Mouse (Mus musculus) liver, embryonic 13.5 days (tissue): ENCODE data around the gene Lsm7. TPM values are rescaled to one million over a fixed set of nuclear protein-coding genes. Genes with fewer than 3 reads are reported as not detected.

Source experiments
- ATAC-seq: fragments of 200-750 bp; cut with Nextera tagmentation; 2 replicates; pipeline ENCODE4 v1.8.0; 2017; ENCODE audit warnings: low read depth, mild to moderate bottlenecking, moderate number of reproducible peaks, moderate library complexity
- DNase-seq: peaks from one replicate; pipeline ENCODE4 v3.0.0; 2022
- H3K27ac ChIP-seq: fragments of 300-500 bp; sonication (generic); 2 replicates; pipeline ENCODE4 v1.5.1; 2015; ENCODE audit warnings: moderate library complexity, mild to moderate bottlenecking, inconsistent platforms
- H3K27me3 ChIP-seq: fragments of 300-500 bp; sonication (generic); 2 replicates; pipeline ENCODE4 v1.6.1; 2015; ENCODE audit warnings: mild to moderate bottlenecking, inconsistent platforms
- H3K36me3 ChIP-seq: fragments of 300-500 bp; sonication (generic); 2 replicates; pipeline ENCODE4 v1.6.1; 2015; ENCODE audit warnings: mild to moderate bottlenecking, inconsistent platforms
- H3K4me1 ChIP-seq: fragments of 300-500 bp; sonication (generic); replicated peaks from 2 replicates; pipeline ENCODE4 v1.6.1; 2015; ENCODE audit warnings: inconsistent platforms
- H3K4me2 ChIP-seq: fragments of 300-500 bp; sonication (generic); 2 replicates; pipeline ENCODE4 v1.6.1; 2015; ENCODE audit warnings: inconsistent platforms, mild to moderate bottlenecking, moderate library complexity
- H3K4me3 ChIP-seq: fragments of 300-500 bp; sonication (generic); replicated peaks from 2 replicates; pipeline ENCODE4 v1.5.1; 2015; ENCODE audit warnings: mild to moderate bottlenecking, inconsistent platforms
- H3K9ac ChIP-seq: fragments of 300-500 bp; sonication (generic); 2 replicates; pipeline ENCODE4 v1.6.1; 2015; ENCODE audit warnings: mild to moderate bottlenecking, inconsistent platforms
- H3K9me3 ChIP-seq: fragments of 300-500 bp; sonication (generic); replicated peaks from 2 replicates; pipeline ENCODE4 v1.6.1; 2016; ENCODE audit warnings: inconsistent platforms
- WGBS: fragments of 180-500 bp; shearing (Covaris S2); methylation state at CpG from one replicate; pipeline ENCODE4 v1.1.7; 2015; ENCODE audit not compliant: insufficient replicate concordance; 5-methylcytosine and 5-hydroxymethylcytosine counted together
- polyA plus RNA-seq: library from polyadenylated mRNA; unstranded; fragments of >200 nt; fragmentation: Nextera tagmentation; extraction: Ambion mirVana; gene quantifications from 2 replicates; pipeline ENCODE4 v1.2.1, GENCODE M21; 2015

The Lsm7 gene
- polyA plus RNA-seq, 1 experiment from 2014 or later: 208 TPM

GRCm38 (mm10) chr10:80871581-80871980, 16.6 kb upstream of the Lsm7 start, which contains the start of gene Tmprss9:
Gene Tmprss9, plus strand, starts transcription at chr10:80871848.
- Histone ChIP-seq H3K4me2 (no peak within 1 kb of the TSS), H3K4me1 (peaks cover 9% of the 10 kb centered on the region), H3K4me3 (no peak within 1 kb of the TSS), H3K9ac (no peak within 1 kb of the TSS), H3K27me3 (peaks cover 14% of the 10 kb centered on the region), H3K9me3 (no peaks in the 10 kb centered on the region), H3K36me3 (peaks cover 24% of the 10 kb centered on the region), H3K27ac (no peak within 1 kb of the TSS)
- 28% methylated on average over 9 of the region's 9 CpGs for WGBS
- DNase-seq (no peak), ATAC-seq (no peak)

GRCm38 (mm10) chr10:80870993-80871392, 16.0 kb upstream of the Lsm7 start:
- no peak overlapping the region for H3K4me3 ChIP-seq
- no peak for ATAC-seq
- H3K4me1 ChIP-seq: 0 out of 2 replicates have a peak, but pooled peaks cover 4% of the 10 kb centered on the region
- peaks cover 14% of the 10 kb centered on the region for H3K27me3 ChIP-seq
- DNase-seq: no peak
- peaks cover 29% of the 10 kb centered on the region for H3K36me3 ChIP-seq
- H3K9ac ChIP-seq: no peak overlapping the region
- WGBS: 59% methylated on average over 4 of the region's 6 CpGs
- no peaks in the 10 kb centered on the region for H3K9me3 ChIP-seq
- no peak overlapping the region for H3K27ac ChIP-seq
- H3K4me2 ChIP-seq: no peak overlapping the region

- Histone ChIP-seq H3K27me3 (no peaks in the 10 kb centered on the region), H3K4me1 (peaks cover 46% of the 10 kb centered on the region), H3K9me3 (no peaks in the 10 kb centered on the region), H3K27ac (peak overlapping the region; percentile 100), H3K9ac (no peak overlapping the region), H3K36me3 (peaks cover 90% of the 10 kb centered on the region), H3K4me3 (no peak overlapping the region), H3K4me2 (no peak overlapping the region)
- no peak for DNase-seq
- WGBS: 92% methylated on average over 16 of the region's 16 CpGs
- ATAC-seq: no peak
Observed at GRCm38 (mm10) chr10:80864446-80864845, 9.4 kb upstream of the Lsm7 start.

GRCm38 (mm10) chr10:80862305-80862704, 7.3 kb upstream of the Lsm7 start:
- WGBS: 56% methylated on average over 5 of the region's 5 CpGs
- ATAC-seq (peak; percentile 56), DNase-seq (peak; percentile 51)
- no peaks in the 10 kb centered on the region for H3K27me3 ChIP-seq
- H3K27ac ChIP-seq: peak overlapping the region; percentile 100
- peak overlapping the region; percentile 34 for H3K4me3 ChIP-seq
- H3K9me3 ChIP-seq: no peaks in the 10 kb centered on the region
- peak overlapping the region; percentile 60 for H3K4me2 ChIP-seq
- peaks cover 67% of the 10 kb centered on the region for H3K4me1 ChIP-seq
- peak overlapping the region; percentile 71 for H3K9ac ChIP-seq
- H3K36me3 ChIP-seq: peaks cover 78% of the 10 kb centered on the region

DNA sequence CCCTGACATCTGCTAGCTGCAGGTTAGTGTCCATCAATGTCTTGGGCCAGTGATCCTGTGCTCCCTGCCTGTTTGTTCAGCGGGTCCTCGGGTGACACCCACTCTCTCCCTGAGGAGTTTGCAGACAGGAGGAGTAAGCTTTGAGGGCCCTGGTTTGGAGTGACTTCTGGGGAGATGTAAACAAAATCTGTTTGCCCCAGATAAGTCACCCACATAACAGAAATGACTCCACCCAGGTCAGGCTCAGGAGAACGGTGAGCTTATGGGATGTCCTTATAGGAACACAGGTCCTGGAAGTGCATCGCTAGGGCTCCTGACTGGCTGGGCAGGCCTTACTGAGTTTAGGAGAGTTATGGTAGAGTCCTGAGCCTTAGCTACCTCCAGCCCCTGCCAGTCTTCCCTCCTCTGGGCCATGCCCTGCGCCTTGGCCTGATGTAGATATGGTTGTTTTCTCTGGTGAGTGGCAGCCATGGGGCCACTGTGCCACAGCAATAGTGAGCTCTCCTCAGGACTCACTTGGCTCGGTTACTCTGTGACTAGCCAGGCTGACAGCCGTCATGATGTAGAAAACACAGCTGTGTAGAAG, 3.4 kb upstream of the Lsm7 start:
- H3K4me3 ChIP-seq: peak overlapping the region; percentile 99
- 17% methylated on average over 7 of the region's 7 CpGs for WGBS
- H3K4me2 ChIP-seq: peak overlapping the region; percentile 96
- peaks cover 94% of the 10 kb centered on the region for H3K4me1 ChIP-seq
- H3K9ac ChIP-seq: peak overlapping the region; percentile 100
- peak overlapping the region; percentile 100 for H3K27ac ChIP-seq
- DNase-seq: peak; percentile 85
- no peaks in the 10 kb centered on the region for H3K9me3 ChIP-seq
- no peaks in the 10 kb centered on the region for H3K27me3 ChIP-seq
- peak; percentile 83 for ATAC-seq
- H3K36me3 ChIP-seq: peaks cover 42% of the 10 kb centered on the region

DNA sequence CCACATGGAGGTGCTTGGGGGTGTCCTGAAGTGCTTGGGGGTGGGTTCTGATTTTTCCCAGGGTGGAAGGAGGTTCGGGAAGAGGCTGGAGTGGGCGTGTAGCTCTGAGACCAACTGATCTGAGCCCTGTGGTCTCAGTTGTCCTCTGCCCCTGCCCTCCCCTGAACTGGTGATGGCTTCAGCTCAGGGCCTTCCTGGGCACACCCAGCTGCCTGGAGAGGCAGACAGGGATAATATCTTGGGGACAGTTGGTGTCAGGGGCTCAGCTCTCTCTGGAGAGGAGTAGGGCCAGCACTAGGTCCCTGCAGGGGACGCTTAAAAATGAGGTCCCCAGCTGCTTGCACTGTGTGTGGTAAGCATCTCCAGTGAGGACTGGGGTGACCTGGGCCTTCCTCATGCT, 2.8 kb upstream of the Lsm7 start:
- Histone ChIP-seq H3K9ac (peak overlapping the region; percentile 100), H3K27ac (peak overlapping the region; percentile 100)

DNA sequence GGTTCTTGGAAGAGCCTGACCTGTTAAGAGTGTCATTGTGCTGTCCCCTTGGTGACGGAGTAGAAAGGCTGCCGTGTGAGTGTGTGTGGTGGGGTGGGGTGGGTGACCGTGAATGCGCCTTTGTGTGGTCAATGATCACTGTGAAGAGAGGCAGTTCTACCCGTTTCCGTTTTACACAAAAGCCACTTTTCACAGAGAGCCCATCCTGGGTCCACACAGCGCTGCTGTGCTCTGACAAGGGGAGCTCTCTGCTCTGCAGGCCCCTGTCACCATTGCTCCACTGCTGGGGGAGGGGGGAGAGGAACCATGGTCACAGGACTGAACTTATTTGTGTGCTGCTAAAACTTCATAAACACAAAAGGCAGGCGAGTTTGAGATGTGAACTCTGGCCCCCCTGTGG, 2.4 kb upstream of the Lsm7 start:
- no peak for ATAC-seq
- H3K4me1 ChIP-seq: peaks cover 90% of the 10 kb centered on the region
- H3K9me3 ChIP-seq: no peaks in the 10 kb centered on the region
- WGBS: 38% methylated on average over 8 of the region's 8 CpGs
- peak overlapping the region; percentile 96 for H3K4me2 ChIP-seq
- H3K4me3 ChIP-seq: peak overlapping the region; percentile 99
- H3K36me3 ChIP-seq: peaks cover 40% of the 10 kb centered on the region
- H3K9ac ChIP-seq: peak overlapping the region; percentile 100
- DNase-seq: no peak
- H3K27me3 ChIP-seq: no peaks in the 10 kb centered on the region
- peak overlapping the region; percentile 100 for H3K27ac ChIP-seq

More for the DNA sequence above, 2.8 kb upstream of the Lsm7 start:
- H3K4me3 ChIP-seq: peak overlapping the region; percentile 99
- no peaks in the 10 kb centered on the region for H3K27me3 ChIP-seq
- peak; percentile 64 for DNase-seq
- H3K4me2 ChIP-seq: peak overlapping the region; percentile 96
- peaks cover 93% of the 10 kb centered on the region for H3K4me1 ChIP-seq
- ATAC-seq: peak; percentile 77
- peaks cover 42% of the 10 kb centered on the region for H3K36me3 ChIP-seq
- H3K9me3 ChIP-seq: no peaks in the 10 kb centered on the region
- 21% methylated on average over 3 of the region's 3 CpGs for WGBS

- Histone ChIP-seq H3K9ac (peak overlapping the region; percentile 100), H3K36me3 (peaks cover 40% of the 10 kb centered on the region), H3K9me3 (no peaks in the 10 kb centered on the region), H3K4me3 (peak overlapping the region; percentile 99), H3K4me1 (peaks cover 89% of the 10 kb centered on the region), H3K27me3 (no peaks in the 10 kb centered on the region), H3K27ac (peak overlapping the region; percentile 100), H3K4me2 (peak overlapping the region; percentile 96)
- peak; percentile 66 for DNase-seq
- 38% methylated on average over 5 of the region's 5 CpGs for WGBS
- peak; percentile 53 for ATAC-seq
Observed at GRCm38 (mm10) chr10:80856908-80857307, 1.9 kb upstream of the Lsm7 start.

DNA sequence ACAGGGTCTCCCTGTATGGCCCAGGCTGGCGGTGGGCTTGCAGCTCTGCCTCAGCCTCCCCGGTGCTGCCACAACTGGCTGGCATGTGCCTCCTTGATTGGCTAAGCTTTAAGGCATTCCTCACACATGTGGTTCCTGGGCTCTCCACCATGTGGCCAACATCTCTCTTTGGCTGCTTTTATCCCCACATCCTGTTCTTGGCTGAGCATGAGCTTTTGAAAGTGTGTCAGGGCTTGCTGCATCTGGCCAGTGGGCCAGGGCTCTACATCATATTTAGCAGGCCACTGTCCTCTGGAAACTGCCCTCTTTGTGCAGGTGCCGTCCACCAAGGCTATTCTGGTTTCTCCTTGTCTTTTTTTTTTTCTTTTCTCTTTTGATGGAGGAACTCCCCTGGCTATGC, 1.3 kb upstream of the Lsm7 start:
- Histone ChIP-seq H3K36me3 (peaks cover 40% of the 10 kb centered on the region), H3K9ac (peak overlapping the region; percentile 100), H3K9me3 (no peaks in the 10 kb centered on the region), H3K27me3 (no peaks in the 10 kb centered on the region), H3K4me3 (peak overlapping the region; percentile 99), H3K27ac (peak overlapping the region; percentile 100), H3K4me2 (peak overlapping the region; percentile 96), H3K4me1 (peaks cover 88% of the 10 kb centered on the region)
- WGBS: 46% methylated on average over 3 of the region's 3 CpGs
- DNase-seq (no peak), ATAC-seq (no peak)

DNA sequence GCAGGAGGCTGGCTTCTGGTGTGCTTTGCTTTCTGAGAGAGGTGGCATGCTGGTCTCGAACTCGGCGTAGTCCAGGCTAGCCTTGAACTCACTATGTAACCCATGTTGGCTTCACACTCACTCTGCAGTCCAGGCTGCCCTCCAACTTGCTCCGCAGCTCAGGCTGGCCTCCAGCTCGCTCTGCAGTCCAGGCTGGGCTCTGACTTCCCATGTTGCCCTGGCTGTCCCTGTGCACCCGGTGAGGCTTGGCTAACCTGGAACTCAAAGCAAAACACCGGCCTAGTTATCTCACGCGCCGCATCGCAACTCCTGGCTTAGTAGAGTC, 702 bp upstream of the Lsm7 start:
- Histone ChIP-seq H3K9me3 (no peaks in the 10 kb centered on the region), H3K4me1 (peaks cover 82% of the 10 kb centered on the region), H3K4me2 (peak overlapping the region; percentile 96), H3K4me3 (peak overlapping the region; percentile 99), H3K27ac (peak overlapping the region; percentile 100), H3K36me3 (peaks cover 39% of the 10 kb centered on the region), H3K9ac (peak overlapping the region; percentile 100), H3K27me3 (no peaks in the 10 kb centered on the region)
- peak; percentile 45 for DNase-seq
- WGBS: 9% methylated on average over 11 of the region's 11 CpGs
- no peak for ATAC-seq

- H3K4me1 ChIP-seq: peaks cover 47% of the 10 kb centered on the region
- 0 out of 2 replicates have a peak overlapping the region, but pooled peaks have one; percentile 5 for H3K4me2 ChIP-seq
- H3K27me3 ChIP-seq: peaks cover 38% of the 10 kb centered on the region
- H3K27ac ChIP-seq: no peak overlapping the region
- H3K36me3 ChIP-seq: peaks cover 32% of the 10 kb centered on the region
- no peak overlapping the region for H3K9ac ChIP-seq
- ATAC-seq (peak; percentile 71), DNase-seq (peak; percentile 80)
- no peaks in the 10 kb centered on the region for H3K9me3 ChIP-seq
- H3K4me3 ChIP-seq: no peak overlapping the region
- WGBS: 4% methylated on average over 10 of the region's 10 CpGs
Observed at GRCm38 (mm10) chr10:80848571-80848970, 6.4 kb downstream of the Lsm7 start.

DNA sequence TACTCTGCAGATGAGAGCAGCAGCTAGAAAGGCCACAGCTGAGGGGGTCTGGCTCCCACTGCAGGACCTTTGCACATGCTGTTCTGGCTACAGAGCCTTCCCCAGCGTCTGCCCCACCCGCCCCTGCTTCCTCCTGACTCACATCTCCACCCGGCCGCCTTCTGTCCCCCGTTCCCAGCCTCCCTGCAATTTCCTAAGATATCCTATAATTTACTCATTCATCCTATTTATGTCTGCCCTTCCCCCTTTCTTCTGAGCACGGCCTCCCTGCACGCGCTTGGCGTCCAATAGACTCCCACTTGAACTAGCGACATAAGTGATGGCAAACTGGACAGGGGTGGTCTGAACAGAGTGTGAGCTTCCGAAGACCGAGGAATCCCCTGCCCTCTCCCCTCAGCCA, 9.3 kb downstream of the Lsm7 start:
- Histone ChIP-seq H3K9ac (no peak overlapping the region), H3K27ac (no peak overlapping the region), H3K4me2 (no peak overlapping the region), H3K27me3 (peaks cover 66% of the 10 kb centered on the region), H3K9me3 (no peaks in the 10 kb centered on the region), H3K36me3 (peaks cover 7% of the 10 kb centered on the region; the same call in 1 of the 2 replicates), H3K4me1 (peaks cover 33% of the 10 kb centered on the region), H3K4me3 (no peak overlapping the region)
- ATAC-seq (no peak), DNase-seq (no peak)
- WGBS: 66% methylated on average over 12 of the region's 12 CpGs
